In the genomic region with DNA sequence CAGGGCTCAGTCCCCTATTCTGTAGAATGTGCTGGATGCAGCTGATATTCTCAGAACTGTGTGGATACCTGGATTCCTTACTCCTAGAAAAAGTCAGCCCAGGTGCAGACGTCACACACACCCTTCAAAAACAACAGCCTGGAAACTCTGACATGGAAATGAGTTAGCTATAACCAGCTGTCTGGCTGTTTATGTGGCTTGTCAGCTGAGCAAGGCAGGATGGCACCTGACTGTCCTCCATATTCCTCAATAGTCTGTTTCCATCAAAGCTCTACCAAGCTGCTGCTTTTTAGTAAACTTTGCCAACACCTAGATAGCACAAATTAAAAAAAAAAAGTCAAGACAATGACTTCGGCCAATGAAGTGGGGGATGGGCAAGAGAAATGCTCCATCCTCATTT, we compare ENCODE assay signal across 32 mouse cellular contexts.
"Had no signal": no experiment of that assay in that cellular context is flagged by ENCODE, and none has a peak within 500 bp of the region (broad histone marks: within the 10 kb centered on the region; RNA-seq: fewer than 3 reads in every experiment).

No protein-coding gene starts in this region.

- H3K4me2 ChIP-seq: limb, embryonic 12.5 days; limb, embryonic 13.5 days; limb, embryonic 15.5 days; liver, embryonic 11.5 days; liver, embryonic 12.5 days; liver, embryonic 13.5 days; liver, embryonic 15.5 days; lung, embryonic 14.5 days; lung, embryonic 15.5 days; midbrain, embryonic 11.5 days; midbrain, embryonic 12.5 days; midbrain, embryonic 13.5 days; midbrain, embryonic 15.5 days; neural tube, embryonic 12.5 days; neural tube, embryonic 13.5 days had no signal

- H3K27me3 ChIP-seq: limb, embryonic 12.5 days; limb, embryonic 13.5 days; limb, embryonic 15.5 days; liver, embryonic 12.5 days; liver, embryonic 13.5 days; liver, embryonic 15.5 days; lung, embryonic 15.5 days; megakaryocyte, embryonic 14.5 days; midbrain, embryonic 12.5 days; midbrain, embryonic 13.5 days; midbrain, embryonic 15.5 days; neural tube, embryonic 12.5 days; neural tube, embryonic 13.5 days had no signal

- ATAC-seq: liver, embryonic 12.5 days; liver, postnatal 0 days; lung, postnatal 0 days; midbrain, embryonic 13.5 days; midbrain, embryonic 15.5 days; midbrain, embryonic 16.5 days had no signal

- H3K4me3 ChIP-seq: limb, embryonic 10.5 days; limb, embryonic 12.5 days; limb, embryonic 13.5 days; limb, embryonic 15.5 days; liver, embryonic 12.5 days; liver, embryonic 13.5 days; liver, embryonic 15.5 days; lung, embryonic 15.5 days; megakaryocyte, embryonic 14.5 days; midbrain, embryonic 10.5 days; midbrain, embryonic 12.5 days; midbrain, embryonic 13.5 days; midbrain, embryonic 15.5 days; myocyte; neural tube, embryonic 12.5 days; neural tube, embryonic 13.5 days had no signal

- H3K9ac ChIP-seq: limb, embryonic 12.5 days; limb, embryonic 13.5 days; limb, embryonic 15.5 days; liver, embryonic 12.5 days; liver, embryonic 13.5 days; liver, embryonic 14.5 days; liver, embryonic 15.5 days; liver, postnatal 0 days; lung, embryonic 14.5 days; lung, embryonic 15.5 days; midbrain, embryonic 12.5 days; midbrain, embryonic 13.5 days; midbrain, embryonic 15.5 days; neural tube, embryonic 12.5 days; neural tube, embryonic 13.5 days had no signal

- DNase-seq: left cerebral cortex, postnatal 4 days; liver; liver, embryonic 13.5 days; liver, postnatal 0 days; lung, adult 18-20 months; lung, embryonic 14.5 days; lung, postnatal 10 days; lung, postnatal 14 days; lung, postnatal 36 days; lung, postnatal 4 days; midbrain, embryonic 14.5 days had no signal

- H3K27ac ChIP-seq: limb, embryonic 10.5 days; limb, embryonic 12.5 days; limb, embryonic 13.5 days; limb, embryonic 15.5 days; liver, embryonic 12.5 days; liver, embryonic 13.5 days; liver, embryonic 14.5 days; liver, embryonic 15.5 days; lung, embryonic 15.5 days; macrophage; midbrain, embryonic 10.5 days; midbrain, embryonic 12.5 days; midbrain, embryonic 13.5 days; midbrain, embryonic 15.5 days; neural tube, embryonic 12.5 days; neural tube, embryonic 13.5 days had no signal

- H3K9me3 ChIP-seq: limb, embryonic 10.5 days; limb, embryonic 12.5 days; limb, embryonic 13.5 days; limb, embryonic 15.5 days; liver, embryonic 12.5 days; liver, embryonic 13.5 days; liver, embryonic 15.5 days; lung, embryonic 15.5 days; megakaryocyte, embryonic 14.5 days; midbrain, embryonic 10.5 days; midbrain, embryonic 12.5 days; midbrain, embryonic 13.5 days; midbrain, embryonic 15.5 days; neural tube, embryonic 12.5 days; neural tube, embryonic 13.5 days had no signal

- H3K36me3 ChIP-seq: limb, embryonic 12.5 days; liver, embryonic 13.5 days; lung, embryonic 15.5 days; midbrain, embryonic 12.5 days; midbrain, embryonic 13.5 days; midbrain, embryonic 15.5 days; neural tube, embryonic 12.5 days; neural tube, embryonic 13.5 days had no signal
